Mouse (Mus musculus): ENCODE results near the gene Camk2n1. TPM values are rescaled to one million over a fixed set of nuclear protein-coding genes. Genes with fewer than 3 reads are reported as not detected.

Gene Camk2n1
- polyA plus RNA-seq, 1 experiment from 2014 or later: 1.2 TPM

DNA sequence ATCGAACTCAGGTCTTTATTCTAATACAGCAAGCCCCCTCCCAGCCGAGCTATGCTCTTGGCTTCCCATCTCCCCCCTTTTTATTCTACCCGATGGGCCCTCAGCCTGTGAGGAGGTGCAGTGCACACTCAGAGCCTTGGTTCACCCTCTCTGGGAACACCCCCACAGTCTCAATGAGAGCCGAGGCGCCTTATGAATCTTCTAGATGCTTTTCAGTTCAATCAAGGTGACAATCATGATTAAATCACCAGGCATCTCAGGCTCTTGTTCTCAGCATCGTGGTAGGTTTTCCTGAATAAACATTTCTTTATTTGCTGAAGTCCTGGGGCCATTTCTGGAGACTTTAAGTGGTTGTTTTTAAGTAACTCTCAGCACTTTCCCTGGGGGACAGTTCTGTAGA is 53.8 kb downstream of the Camk2n1 start:
- Histone ChIP-seq H3K9me3 (replicated peaks; ENCODE audit: control insufficient read depth, low read length) (no peaks in the 10 kb centered on the region), H3K9ac (ENCODE audit: low read depth, low read length) (no peak overlapping the region), H3K4me1 (ENCODE audit: control insufficient read depth, insufficient read depth, low read length) (no peaks in the 10 kb centered on the region), H3K27me3 (ENCODE audit: control insufficient read depth, insufficient read depth, low read length) (peaks cover 42% of the 10 kb centered on the region), H3K27ac (ENCODE audit: low read depth, low read length) (no peak overlapping the region), H3K4me2 (no peak overlapping the region), H3K36me3 (ENCODE audit: control insufficient read depth, insufficient read depth, low read length) (no peaks in the 10 kb centered on the region), H3K4me3 (ENCODE audit: low read depth, low read length) (no peak overlapping the region)
- ATAC-seq (replicated peaks; ENCODE audit: insufficient number of reproducible peaks, low FRiP score, low TSS enrichment): no peak
- WGBS (ENCODE audit: insufficient replicate concordance): 52% methylated on average over 6 of the region's 6 CpGs

Other genes starting within 250 kb of the Camk2n1 start
- 105 and 107 TPM in 2 replicates for gene Hp1bp3, start 238.0 kb upstream of the Camk2n1 start, polyA plus RNA-seq (2014; fragmentation: Nextera tagmentation; extraction: Ambion mirVana)
- 0.24 and 0.31 TPM in 2 replicates for gene Sh2d5, start 203.9 kb upstream of the Camk2n1 start, polyA plus RNA-seq (2014; fragmentation: Nextera tagmentation; extraction: Ambion mirVana)
- 0.44 and 0.61 TPM in 2 replicates for gene Kif17, start 203.9 kb upstream of the Camk2n1 start, polyA plus RNA-seq (2014; fragmentation: Nextera tagmentation; extraction: Ambion mirVana)
- gene Ddost, start 149.6 kb upstream of the Camk2n1 start, polyA plus RNA-seq (2014; fragmentation: Nextera tagmentation; extraction: Ambion mirVana): 269 and 310 TPM in 2 replicates
- 22.9 and 30.9 TPM in 2 replicates for gene Pink1, start 128.0 kb upstream of the Camk2n1 start, polyA plus RNA-seq (2014; fragmentation: Nextera tagmentation; extraction: Ambion mirVana)
- gene Cda, start 86.3 kb upstream of the Camk2n1 start, polyA plus RNA-seq (2014; fragmentation: Nextera tagmentation; extraction: Ambion mirVana): 6.9 and 7.6 TPM in 2 replicates
- 0.07 TPM in 1 of 2 replicates, not detected in the other for gene Fam43b, start 57.8 kb upstream of the Camk2n1 start, polyA plus RNA-seq (2014; fragmentation: Nextera tagmentation; extraction: Ambion mirVana)
- gene Mul1, start 19.6 kb upstream of the Camk2n1 start, polyA plus RNA-seq (2014; fragmentation: Nextera tagmentation; extraction: Ambion mirVana): 16.1 and 18.2 TPM in 2 replicates
- not detected in 2 replicates for gene Vwa5b1, start 181.6 kb downstream of the Camk2n1 start, polyA plus RNA-seq (2014; fragmentation: Nextera tagmentation; extraction: Ambion mirVana)